Mouse (Mus musculus): ENCODE data around the gene Lyl1.

DNA sequence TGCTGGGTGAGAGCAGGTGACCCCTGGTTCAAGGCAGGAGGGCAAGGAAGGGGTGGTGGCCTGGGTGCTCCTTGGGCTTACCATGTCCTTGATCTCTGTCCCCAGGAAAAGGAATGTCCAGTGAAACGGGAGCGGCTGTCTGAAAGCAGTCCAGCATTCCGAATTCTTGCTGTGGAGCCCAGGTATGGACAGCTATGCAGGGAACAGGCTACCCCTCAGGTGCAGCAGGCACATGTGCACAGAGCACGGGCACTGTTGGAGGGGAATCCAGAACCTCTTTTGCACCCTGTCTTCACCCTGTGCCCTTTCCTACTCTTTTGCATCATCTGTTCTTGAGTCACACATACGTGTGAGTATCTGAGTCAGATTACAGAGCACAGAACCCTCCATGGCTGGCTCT lies 3.0 kb upstream of the Lyl1 start:
- TF ChIP-seq CTCF (IDR thresholded peaks at IDR 0.05; ENCODE audit: low read depth, low read length) (no peak), TAL1 (conservative IDR thresholded peaks at IDR 0.05; ENCODE audit: low read depth, low read length) (no peak), POLR2AphosphoS5 (IDR thresholded peaks at IDR 0.05; ENCODE audit: insufficient replicate concordance, low read depth, low read length) (no peak), GATA1 (IDR thresholded peaks at IDR 0.05; ENCODE audit: borderline replicate concordance, low read length) (no peak)
